In the genomic region with DNA sequence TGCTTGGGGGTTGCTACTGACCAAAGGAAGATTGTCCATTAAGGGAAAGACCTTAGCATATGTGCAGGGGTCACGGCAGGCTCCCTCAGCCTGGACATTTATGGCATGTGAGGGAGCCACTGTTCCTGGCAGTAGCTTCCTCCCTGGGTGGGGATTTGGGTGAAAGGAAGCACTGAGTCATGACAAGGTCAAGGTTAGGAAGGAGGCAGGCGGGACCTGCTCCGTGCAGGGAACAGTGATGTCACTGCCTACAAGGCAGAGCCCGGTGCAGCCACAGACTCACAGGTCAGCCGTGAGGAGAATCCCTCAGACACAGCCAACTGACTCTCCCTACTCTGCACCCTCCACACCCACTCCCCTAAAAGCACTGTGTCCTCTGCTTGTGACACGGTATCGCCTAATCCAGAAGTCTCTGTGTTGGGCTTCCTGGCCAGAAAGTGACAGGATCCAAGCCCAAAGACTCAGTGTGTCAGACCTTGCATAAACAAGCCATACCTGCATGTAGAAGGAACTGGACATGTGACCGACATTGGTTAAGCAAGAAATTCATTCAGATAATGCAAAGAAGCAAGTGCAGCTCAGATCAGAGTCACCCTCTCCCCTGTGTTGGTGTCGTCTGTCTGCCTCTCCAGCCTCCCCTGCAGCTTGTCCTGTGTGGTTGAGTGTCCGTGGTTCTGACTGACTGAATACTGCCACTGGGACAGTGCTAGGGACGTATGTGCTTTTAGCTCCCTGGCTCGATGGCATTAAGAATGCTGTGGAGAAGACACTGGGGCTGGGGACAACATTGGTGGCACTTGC, we compare ENCODE assay signal across 8 mouse cellular contexts. TPM values are rescaled to one million over a fixed set of nuclear protein-coding genes. Genes with fewer than 3 reads are reported as not detected.
DNase-seq lines count a peak whose midpoint lies in the region; ATAC-seq lines count a peak whose summit lies in the region.

No protein-coding gene starts in this region.

- H3K4me1 ChIP-seq in neural tube, embryonic 13.5 days (replicated peaks): peaks cover 16% of the 10 kb centered on the region; the same call in 1 of the 2 replicates
- H3K4me1 ChIP-seq in neural tube, embryonic 15.5 days: peaks cover 19% of the 10 kb centered on the region
- no peaks in the 10 kb centered on the region; the same call in 1 of the 2 replicates for H3K4me1 ChIP-seq in stomach, embryonic 15.5 days

- ATAC-seq in neural tube, embryonic 13.5 days (ENCODE audit: low read depth): no peak
- ATAC-seq in neural tube, embryonic 15.5 days (ENCODE audit: low FRiP score): no peak
- peak; percentile 47; the same call in 1 of the 2 replicates for ATAC-seq in stomach, embryonic 15.5 days (ENCODE audit: insufficient read depth, low FRiP score, low read depth)

- H3K27me3 ChIP-seq in neural tube, embryonic 13.5 days: no peaks in the 10 kb centered on the region
- H3K27me3 ChIP-seq in neural tube, embryonic 15.5 days (replicated peaks): no peaks in the 10 kb centered on the region
- H3K27me3 ChIP-seq in stomach, embryonic 15.5 days (replicated peaks): no peaks in the 10 kb centered on the region

- H3K36me3 ChIP-seq in neural tube, embryonic 13.5 days: no peaks in the 10 kb centered on the region
- H3K36me3 ChIP-seq in neural tube, embryonic 15.5 days: no peaks in the 10 kb centered on the region
- no peaks in the 10 kb centered on the region for H3K36me3 ChIP-seq in stomach, embryonic 15.5 days

- H3K9me3 ChIP-seq in neural tube, embryonic 13.5 days: no peaks in the 10 kb centered on the region
- H3K9me3 ChIP-seq in neural tube, embryonic 15.5 days (replicated peaks): no peaks in the 10 kb centered on the region
- H3K9me3 ChIP-seq in stomach, embryonic 15.5 days: no peaks in the 10 kb centered on the region

- 0 out of 2 replicates have a peak overlapping the region, but pooled peaks have one; percentile 7 for H3K27ac ChIP-seq in neural tube, embryonic 13.5 days (replicated peaks)
- no peak overlapping the region; the same call in 1 of the 2 replicates for H3K27ac ChIP-seq in neural tube, embryonic 15.5 days (replicated peaks)
- no peak overlapping the region for H3K27ac ChIP-seq in stomach, embryonic 15.5 days

- peak; percentile 75 for DNase-seq in heart, adult 8-10 months (ENCODE audit: low spot score)
- peak; percentile 61 for DNase-seq in kidney, postnatal 10 days
- DNase-seq in layer of hippocampus, postnatal 10 days (ENCODE audit: low spot score in 2 of 2): no peak
- DNase-seq in right cerebral cortex, postnatal 36 days (ENCODE audit: low spot score in 2 of 2): no peak
- no peak for DNase-seq in frontal cortex, adult 2 months (ENCODE audit: extremely low spot score in 1 of 2, low spot score in 1 of 2)

- no peak overlapping the region for H3K9ac ChIP-seq in neural tube, embryonic 13.5 days
- no peak overlapping the region for H3K9ac ChIP-seq in neural tube, embryonic 15.5 days (replicated peaks)
- no peak overlapping the region for H3K9ac ChIP-seq in stomach, embryonic 15.5 days

- WGBS in neural tube, embryonic 13.5 days: 71% methylated on average over 12 of the region's 12 CpGs
- WGBS in neural tube, embryonic 15.5 days: 80% methylated on average over 12 of the region's 12 CpGs
- 62% methylated on average over 12 of the region's 12 CpGs for WGBS in stomach, embryonic 15.5 days

- H3K4me3 ChIP-seq in neural tube, embryonic 13.5 days: no peak overlapping the region
- H3K4me3 ChIP-seq in neural tube, embryonic 15.5 days (replicated peaks): no peak overlapping the region
- H3K4me3 ChIP-seq in stomach, embryonic 15.5 days (replicated peaks): no peak overlapping the region

- no peak overlapping the region for H3K4me2 ChIP-seq in neural tube, embryonic 13.5 days
- no peak overlapping the region for H3K4me2 ChIP-seq in neural tube, embryonic 15.5 days
- no peak overlapping the region for H3K4me2 ChIP-seq in stomach, embryonic 15.5 days

RNA-seq across cellular contexts. Expression of a gene that starts 27.9 kb away (rescaled TPM):
- polyA plus RNA-seq in neural tube, embryonic 13.5 days (2015; fragmentation: Nextera tagmentation; extraction: Ambion mirVana): 101 and 108 TPM in 2 replicates
- polyA plus RNA-seq in neural tube, embryonic 15.5 days (2015; fragmentation: Nextera tagmentation; extraction: Ambion mirVana): 79.3 and 96.2 TPM in 2 replicates
- 100 to 1,000 TPM; 136 to 221 (median 183) TPM for total RNA-seq in heart, adult 8-10 months (2022)
- polyA plus RNA-seq in stomach, embryonic 15.5 days (2015; fragmentation: Nextera tagmentation; extraction: Ambion mirVana): 191 and 208 TPM in 2 replicates
- 100 to 1,000 TPM; 125 to 139 TPM for total RNA-seq in layer of hippocampus, postnatal 10 days (2021)
- 31.8 and 43.2 TPM in 2 replicates for polyA plus RNA-seq in frontal cortex, adult 2 months (2012; rRNA removed)

RNA-seq across cellular contexts. Expression of a gene that starts 27.9 kb away (rescaled TPM):
- polyA plus RNA-seq in neural tube, embryonic 13.5 days (2015; fragmentation: Nextera tagmentation; extraction: Ambion mirVana): 47.5 and 52.5 TPM in 2 replicates
- polyA plus RNA-seq in neural tube, embryonic 15.5 days (2015; fragmentation: Nextera tagmentation; extraction: Ambion mirVana): 35.4 and 43.7 TPM in 2 replicates
- 100 to 1,000 TPM in 3 of 4 experiments, 10 to 100 TPM in 1; 93.1 to 141 (median 113) TPM for total RNA-seq in heart, adult 8-10 months (2022)
- 72.1 and 81.2 TPM in 2 replicates for polyA plus RNA-seq in stomach, embryonic 15.5 days (2015; fragmentation: Nextera tagmentation; extraction: Ambion mirVana)
- total RNA-seq in layer of hippocampus, postnatal 10 days (2021): 10 to 100 TPM; 86.4 to 93.6 TPM
- polyA plus RNA-seq in frontal cortex, adult 2 months (2012; rRNA removed): 34.3 and 39.7 TPM in 2 replicates

Comparison
In these comparisons a context has a peak if more than half of its experiments do, and no peak if none do; other contexts are left out.
1. DNase-seq: peak in heart, adult 8-10 months (single experiment) and kidney, postnatal 10 days (single experiment); none in layer of hippocampus, postnatal 10 days (0 of 2), right cerebral cortex, postnatal 36 days (0 of 2) and frontal cortex, adult 2 months (0 of 2).